Mouse (Mus musculus) c-Kit-positive CD71-positive TER-119-negative erythroid progenitor cells, embryonic 14.5 days (primary cell): Measurements from ENCODE around the gene Chst11.

ENCODE experiments used
- DNase-seq: peaks from one replicate; pipeline ENCODE4 v3.0.0-alpha.2; 2013; ENCODE audit warnings: low read depth

The Chst11 gene

GRCm38 (mm10) chr10:83217256-83217655, 232.0 kb downstream of the Chst11 start:
- DNase-seq, result no peak

DNA sequence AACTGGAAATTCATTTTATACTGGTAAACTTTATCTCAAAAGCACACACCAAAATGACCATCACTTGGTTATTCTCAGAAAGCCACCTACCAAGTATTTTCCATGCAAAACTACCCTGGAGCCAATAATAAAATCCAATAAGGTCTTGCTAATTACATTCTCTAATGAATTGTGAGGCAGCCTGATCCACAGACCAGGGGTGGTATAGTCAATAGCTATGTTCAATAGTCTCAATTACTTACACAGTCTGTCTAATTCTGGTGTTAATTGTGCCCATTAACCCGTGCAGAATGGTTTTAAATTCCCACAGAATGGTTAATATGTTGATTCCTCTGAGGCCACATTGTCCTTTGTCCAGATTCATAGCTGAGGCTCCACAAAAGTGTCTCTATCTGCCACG, 233.5 kb downstream of the Chst11 start:
- no peak for DNase-seq

DNA sequence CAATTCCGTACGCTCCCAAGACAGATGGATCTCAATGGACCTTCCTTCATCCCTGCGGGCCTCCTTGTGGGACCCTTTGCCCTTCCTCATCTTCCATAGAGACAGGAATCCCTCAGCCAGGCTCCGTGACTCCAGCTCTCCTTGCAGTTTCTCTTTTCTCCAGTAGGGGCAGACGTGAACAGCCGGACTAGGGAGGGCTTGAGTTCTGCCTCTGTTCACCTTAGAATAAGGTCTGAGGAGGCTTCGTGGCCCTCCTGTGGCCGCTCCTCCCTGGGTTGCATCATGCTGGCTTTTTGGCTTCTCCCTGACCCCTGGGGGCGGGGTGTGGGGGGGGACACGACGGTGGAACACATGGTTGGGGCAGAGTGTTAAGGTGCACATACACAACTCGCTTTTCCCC, 234.4 kb downstream of the Chst11 start:
- peak; percentile 39 for DNase-seq

GRCm38 (mm10) chr10:83220217-83220616, 234.9 kb downstream of the Chst11 start:
- DNase-seq, result no peak

DNA sequence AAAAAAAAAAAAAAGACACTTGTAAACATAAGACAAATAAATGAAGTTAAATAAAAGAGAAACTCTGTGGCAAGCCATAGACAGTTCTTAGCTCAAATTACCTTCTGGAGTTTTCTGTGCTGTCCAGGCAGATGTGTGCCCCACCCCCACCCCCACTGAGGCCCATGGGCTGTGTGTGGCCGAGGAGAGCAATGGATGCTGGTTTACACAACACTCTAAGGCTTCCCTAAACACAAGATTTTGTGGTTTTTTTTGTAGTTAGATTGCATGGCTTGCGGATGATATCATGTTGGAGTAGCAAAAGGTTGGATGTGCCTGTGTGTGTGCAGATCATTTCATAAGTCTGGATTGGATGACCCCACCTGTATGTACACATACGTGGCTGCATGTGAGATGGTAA, 235.5 kb downstream of the Chst11 start:
- DNase-seq, result no peak

DNA sequence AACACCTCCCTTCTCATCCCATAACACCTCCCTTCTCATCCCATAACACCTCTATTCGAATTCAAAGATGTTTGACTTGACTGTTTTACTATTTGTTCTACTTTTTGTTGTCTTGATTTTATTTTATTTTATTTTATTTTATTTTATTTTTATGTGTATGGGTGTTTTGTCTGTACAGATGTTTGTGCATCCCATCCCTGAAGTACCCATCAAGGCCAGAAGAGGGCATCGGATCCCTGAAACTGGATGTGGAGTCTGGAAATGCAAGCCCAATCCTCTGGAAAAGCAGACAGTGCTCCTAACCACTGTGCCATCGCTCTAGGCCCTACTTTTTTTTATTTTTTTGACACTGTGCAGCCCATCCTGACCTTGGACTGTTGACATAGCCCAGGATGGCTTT, 239.7 kb downstream of the Chst11 start:
- no peak for DNase-seq

DNA sequence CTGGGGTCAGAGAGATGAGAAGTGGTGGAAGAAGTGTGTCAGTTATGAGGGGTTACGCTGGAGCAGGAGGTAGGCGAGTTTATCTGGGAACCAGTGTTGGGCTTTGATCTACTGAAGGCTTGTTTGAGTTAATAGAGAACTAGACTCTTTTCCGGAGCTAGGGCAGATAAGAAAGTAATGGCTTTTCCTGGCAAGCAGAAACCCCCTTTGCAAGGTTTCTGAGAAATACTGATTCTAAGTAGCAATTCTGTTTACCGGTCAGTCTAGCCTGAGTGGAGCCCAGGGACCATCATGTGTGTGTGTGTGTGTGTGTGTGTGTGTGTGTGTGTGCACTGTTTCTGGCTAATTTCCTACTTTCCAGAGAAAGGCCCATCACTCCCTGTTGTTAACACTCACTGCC, 243.3 kb downstream of the Chst11 start:
- no peak for DNase-seq

- DNase-seq, result no peak
Measured at GRCm38 (mm10) chr10:83233967-83234366, 248.7 kb downstream of the Chst11 start.

GRCm38 (mm10) chr10:83234391-83234790, 249.1 kb downstream of the Chst11 start:
- DNase-seq, result no peak

DNA sequence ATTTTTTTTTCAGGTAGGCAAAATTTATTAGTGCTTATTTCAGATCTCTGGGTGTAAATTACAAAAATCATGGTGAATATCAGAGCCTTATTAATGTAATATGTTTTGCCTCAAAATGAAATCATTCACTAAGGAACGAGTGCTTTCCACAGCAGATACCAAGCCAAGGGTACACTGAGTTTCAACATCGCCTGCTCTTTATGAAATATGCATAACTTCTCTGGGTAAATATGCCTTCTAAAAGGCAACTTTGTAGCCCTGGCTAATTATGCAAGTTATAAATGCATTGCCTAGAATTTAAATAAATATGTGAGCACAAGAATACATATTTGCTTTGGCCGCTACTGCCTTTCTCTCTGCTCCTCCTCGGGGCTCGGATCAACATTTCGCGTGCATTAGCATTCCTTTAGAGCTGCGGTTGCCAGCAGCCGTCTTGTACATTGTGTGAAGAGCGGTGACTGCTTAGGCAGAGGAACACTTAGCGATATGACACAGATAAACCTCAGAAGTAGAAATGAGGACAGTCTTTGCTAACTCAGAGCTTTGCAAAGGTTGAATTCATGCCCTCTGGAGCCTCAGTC, 256.9 kb downstream of the Chst11 start:
- no peak for DNase-seq

- DNase-seq, result no peak
Measured at GRCm38 (mm10) chr10:83244131-83244530, 258.8 kb downstream of the Chst11 start.
